Mouse (Mus musculus) urinary bladder, postnatal 25 days (tissue): ENCODE results near the gene Noct.
"Not testable (repeated sequence)": the region's sequence is repeated elsewhere in the genome, so short reads cannot be mapped to it uniquely, and the experiment has no call there.

Experiments used
- DNase-seq: peaks from one replicate; pipeline ENCODE4 v3.0.0; 2022; ENCODE audit warnings: low spot score

Gene Noct

GRCm38 (mm10) chr3:51224363-51225225 lies at the start of gene Noct:
Gene Noct (plus strand): TSS chr3:51224447.
- peak; percentile 80 for DNase-seq

- DNase-seq: no peak
Observed at GRCm38 (mm10) chr3:51178158-51178557, 46.1 kb upstream of the Noct start.

- DNase-seq: no peak
Observed at GRCm38 (mm10) chr3:51179460-51180146, 44.6 kb upstream of the Noct start.

GRCm38 (mm10) chr3:51180341-51180940 lies 43.8 kb upstream of the Noct start:
- no peak for DNase-seq

GRCm38 (mm10) chr3:51182455-51182854 lies 41.8 kb upstream of the Noct start:
- DNase-seq: no peak

GRCm38 (mm10) chr3:51183508-51183907 lies 40.7 kb upstream of the Noct start:
- DNase-seq: not testable (repeated sequence)

GRCm38 (mm10) chr3:51183967-51184366 lies 40.3 kb upstream of the Noct start:
- not testable (repeated sequence) for DNase-seq

GRCm38 (mm10) chr3:51184715-51185114 lies 39.5 kb upstream of the Noct start:
- no peak for DNase-seq

GRCm38 (mm10) chr3:51185406-51185805 lies 38.8 kb upstream of the Noct start:
- DNase-seq: no peak

- no peak for DNase-seq
Observed at GRCm38 (mm10) chr3:51194075-51194474, 30.2 kb upstream of the Noct start.

GRCm38 (mm10) chr3:51195321-51195720 lies 28.9 kb upstream of the Noct start:
- peak; percentile 61 for DNase-seq

- no peak for DNase-seq
Observed at GRCm38 (mm10) chr3:51195736-51196135, 28.5 kb upstream of the Noct start.

GRCm38 (mm10) chr3:51196724-51197111 lies 27.5 kb upstream of the Noct start:
- DNase-seq: no peak

GRCm38 (mm10) chr3:51197112-51197731 lies 27.0 kb upstream of the Noct start:
- DNase-seq: no peak

- DNase-seq: no peak
Observed at GRCm38 (mm10) chr3:51198291-51198690, 26.0 kb upstream of the Noct start.

GRCm38 (mm10) chr3:51199130-51199529 lies 25.1 kb upstream of the Noct start:
- DNase-seq: no peak

GRCm38 (mm10) chr3:51200311-51200710 lies 23.9 kb upstream of the Noct start:
- DNase-seq: no peak

- no peak for DNase-seq
Observed at GRCm38 (mm10) chr3:51200894-51201293, 23.4 kb upstream of the Noct start.

GRCm38 (mm10) chr3:51201986-51202385 lies 22.3 kb upstream of the Noct start:
- DNase-seq: no peak

GRCm38 (mm10) chr3:51202491-51202987 lies 21.7 kb upstream of the Noct start:
- no peak for DNase-seq

GRCm38 (mm10) chr3:51203906-51204305 lies 20.3 kb upstream of the Noct start:
- no peak for DNase-seq

- no peak for DNase-seq
Observed at GRCm38 (mm10) chr3:51204441-51204840, 19.8 kb upstream of the Noct start.
